Mouse (Mus musculus) MEL (cell line): Measurements from ENCODE around the gene Mlycd. TPM values are rescaled to one million over a fixed set of nuclear protein-coding genes. Genes with fewer than 3 reads are reported as not detected.

Source experiments
- DNase-seq: peaks from one replicate; pipeline ENCODE4 v3.0.0; 2011; ENCODE audit warnings: low read depth, low spot score
- H3K27ac ChIP-seq: 2 replicates; pipeline ENCODE4 v1.5.1; 2012; ENCODE audit warnings: low read depth, mild to moderate bottlenecking, control low read depth, low read length, moderate library complexity; ENCODE audit not compliant: control insufficient read depth
- H3K27me3 ChIP-seq, 2 experiments: fragments of 150-350 bp in 1 of 2; sonication (generic) in 1 of 2; 2 replicates each; pipeline ENCODE4 v1.6.1; 2012; ENCODE audit warnings: low read length in 2 of 2, mild to moderate bottlenecking in 2 of 2, improper control_type of control experiment in 1 of 2, moderate library complexity in 1 of 2; ENCODE audit not compliant: insufficient read depth in 2 of 2, control insufficient read depth in 1 of 2
- H3K36me3 ChIP-seq, 2 experiments: 2 replicates each; pipeline ENCODE4 v1.6.1; 2012 to 2014; ENCODE audit warnings: low read length in 2 of 2, improper control_type of control experiment in 1 of 2, inconsistent platforms in 1 of 2, mild to moderate bottlenecking in 1 of 2; ENCODE audit not compliant: insufficient read depth in 2 of 2, control insufficient read depth in 1 of 2
- H3K4me1 ChIP-seq, 2 experiments: fragments of 150-350 bp in 1 of 2; sonication (generic) in 1 of 2; 2 replicates each; pipeline ENCODE4 v1.6.1; 2012; ENCODE audit warnings: low read length in 2 of 2, improper control_type of control experiment in 1 of 2, mild to moderate bottlenecking in 1 of 2; ENCODE audit not compliant: insufficient read depth in 2 of 2, control insufficient read depth in 1 of 2
- H3K4me3 ChIP-seq, 2 experiments: fragments of 150-350 bp in 1 of 2; sonication (generic) in 1 of 2; 2 replicates each; pipeline ENCODE4 v1.5.1; 2012; ENCODE audit warnings: low read depth in 2 of 2, low read length in 2 of 2, mild to moderate bottlenecking in 2 of 2, moderate library complexity in 2 of 2, control low read depth in 1 of 2, improper control_type of control experiment in 1 of 2; ENCODE audit not compliant: control insufficient read depth in 1 of 2, insufficient read depth in 1 of 2
- H3K79me2 ChIP-seq: 2 replicates; pipeline ENCODE4 v1.6.1; 2012; ENCODE audit warnings: mild to moderate bottlenecking, low read length, moderate library complexity; ENCODE audit not compliant: control insufficient read depth, poor library complexity, insufficient read depth
- H3K9ac ChIP-seq: 2 replicates; pipeline ENCODE4 v1.6.1; 2012; ENCODE audit warnings: low read depth, mild to moderate bottlenecking, control low read depth, low read length, moderate library complexity; ENCODE audit not compliant: control insufficient read depth, poor library complexity, severe bottlenecking
- H3K9me3 ChIP-seq: fragments of 150-350 bp; sonication (generic); replicated peaks from 2 replicates; pipeline ENCODE4 v1.6.1; 2012; ENCODE audit warnings: mild to moderate bottlenecking, low read length, improper control_type of control experiment, moderate library complexity; ENCODE audit not compliant: insufficient read depth
- BHLHE40 ChIP-seq: IDR thresholded peaks from 2 replicates; pipeline ENCODE4 v1.6.1; 2012; ENCODE audit warnings: low read depth, mild to moderate bottlenecking, inconsistent platforms, low read length, improper control_type of control experiment, borderline replicate concordance
- CTCF ChIP-seq, 3 experiments: IDR thresholded peaks in 2 of 3; conservative IDR thresholded peaks in 1 of 3; 2 replicates each; pipeline ENCODE4 v1.5.1; 2011 to 2012; ENCODE audit warnings: low read length in 3 of 3, low read depth in 2 of 3, mild to moderate bottlenecking in 2 of 3, improper control_type of control experiment in 1 of 3, inconsistent platforms in 1 of 3, mixed read lengths in 1 of 3, moderate library complexity in 1 of 3; ENCODE audit not compliant: control insufficient read depth in 1 of 3, insufficient read depth in 1 of 3, poor library complexity in 1 of 3, severe bottlenecking in 1 of 3
- E2F4 ChIP-seq: IDR thresholded peaks from 2 replicates; pipeline ENCODE4 v1.6.1; 2011; ENCODE audit warnings: low read depth, low read length, improper control_type of control experiment, borderline replicate concordance
- EP300 ChIP-seq, 2 experiments: IDR thresholded peaks; 2 replicates each; pipeline ENCODE4 v1.6.1; 2011; ENCODE audit warnings: improper control_type of control experiment in 2 of 2, low read length in 2 of 2, low read depth in 1 of 2, mild to moderate bottlenecking in 1 of 2
- GABPA ChIP-seq: IDR thresholded peaks from 2 replicates; pipeline ENCODE4 v1.6.1; 2012; ENCODE audit warnings: low read depth, mild to moderate bottlenecking, inconsistent platforms, low read length, improper control_type of control experiment, moderate library complexity
- GATA1 ChIP-seq: IDR thresholded peaks from 2 replicates; pipeline ENCODE4 v1.6.1; 2011; ENCODE audit warnings: low read depth, low read length, improper control_type of control experiment
- HCFC1 ChIP-seq: IDR thresholded peaks from 2 replicates; pipeline ENCODE4 v1.6.1; 2012; ENCODE audit warnings: low read depth, mild to moderate bottlenecking, inconsistent platforms, low read length, improper control_type of control experiment, moderate library complexity
- JUND ChIP-seq: IDR thresholded peaks from 2 replicates; pipeline ENCODE4 v1.6.1; 2011; ENCODE audit warnings: low read depth, mild to moderate bottlenecking, improper control_type of control experiment, low read length
- KAT2A ChIP-seq: conservative IDR thresholded peaks from 2 replicates; pipeline ENCODE4 v1.6.1; 2012; ENCODE audit warnings: low read depth, low read length, improper control_type of control experiment, inconsistent platforms
- MAFK ChIP-seq: IDR thresholded peaks from 2 replicates; pipeline ENCODE4 v1.6.1; 2011; ENCODE audit warnings: low read depth, mild to moderate bottlenecking, low read length, improper control_type of control experiment, borderline replicate concordance
- MAX ChIP-seq: IDR thresholded peaks from 2 replicates; pipeline ENCODE4 v1.6.1; 2011; ENCODE audit warnings: low read length, improper control_type of control experiment
- MAZ ChIP-seq: IDR thresholded peaks from 2 replicates; pipeline ENCODE4 v1.6.1; 2012; ENCODE audit warnings: low read depth, mild to moderate bottlenecking, inconsistent platforms, low read length, improper control_type of control experiment
- MEF2A ChIP-seq: IDR thresholded peaks from 2 replicates; pipeline ENCODE4 v1.6.1; 2014; ENCODE audit warnings: low read depth, mild to moderate bottlenecking, inconsistent platforms, low read length, improper control_type of control experiment; ENCODE audit not compliant: poor library complexity, insufficient replicate concordance, severe bottlenecking; ENCODE audit errors: extremely low read depth
- MYB ChIP-seq: IDR thresholded peaks from 2 replicates; pipeline ENCODE4 v1.6.1; 2011; ENCODE audit warnings: mild to moderate bottlenecking, low read depth, low read length, improper control_type of control experiment
- MYC ChIP-seq: IDR thresholded peaks from 2 replicates; pipeline ENCODE4 v1.6.1; 2011; ENCODE audit warnings: low read depth, mild to moderate bottlenecking, low read length, improper control_type of control experiment, moderate library complexity
- POLR2A ChIP-seq, 2 experiments: IDR thresholded peaks; 2 replicates each; pipeline ENCODE4 v1.6.1; 2011 to 2012; ENCODE audit warnings: low read length in 2 of 2, mild to moderate bottlenecking in 2 of 2, control low read depth in 1 of 2, improper control_type of control experiment in 1 of 2, low read depth in 1 of 2, moderate library complexity in 1 of 2; ENCODE audit not compliant: control insufficient read depth in 1 of 2, insufficient read depth in 1 of 2, poor library complexity in 1 of 2
- POLR2AphosphoS2 ChIP-seq: IDR thresholded peaks from 2 replicates; pipeline ENCODE4 v1.6.1; 2011; ENCODE audit warnings: low read length, improper control_type of control experiment
- POLR2AphosphoS5 ChIP-seq: IDR thresholded peaks from 2 replicates; pipeline ENCODE4 v1.6.1; 2012; ENCODE audit warnings: low read depth, borderline replicate concordance, mild to moderate bottlenecking, inconsistent platforms, low read length, moderate library complexity, mixed read lengths
- RAD21 ChIP-seq: IDR thresholded peaks from 2 replicates; pipeline ENCODE4 v1.6.1; 2011; ENCODE audit warnings: mild to moderate bottlenecking, low read depth, low read length, improper control_type of control experiment
- SIN3A ChIP-seq: IDR thresholded peaks from 2 replicates; pipeline ENCODE4 v1.6.1; 2012; ENCODE audit warnings: low read length, improper control_type of control experiment, inconsistent platforms
- SMC3 ChIP-seq: IDR thresholded peaks from 2 replicates; pipeline ENCODE4 v1.6.1; 2011; ENCODE audit warnings: low read depth, low read length, improper control_type of control experiment
- USF2 ChIP-seq, 2 experiments: IDR thresholded peaks; 2 replicates each; pipeline ENCODE4 v1.6.1; 2011 to 2012; ENCODE audit warnings: improper control_type of control experiment in 2 of 2, low read length in 2 of 2, borderline replicate concordance in 1 of 2, inconsistent platforms in 1 of 2, low read depth in 1 of 2, mild to moderate bottlenecking in 1 of 2; ENCODE audit not compliant: insufficient read depth in 1 of 2
- ZC3H11A ChIP-seq: IDR thresholded peaks from 2 replicates; pipeline ENCODE4 v1.6.1; 2012; ENCODE audit warnings: low read depth, mild to moderate bottlenecking, inconsistent platforms, low read length, improper control_type of control experiment
- ZKSCAN1 ChIP-seq: IDR thresholded peaks from 2 replicates; pipeline ENCODE4 v1.6.1; 2012; ENCODE audit warnings: low read depth, mild to moderate bottlenecking, inconsistent platforms, low read length, improper control_type of control experiment, moderate library complexity
- ZMIZ1 ChIP-seq: IDR thresholded peaks from 2 replicates; pipeline ENCODE4 v1.6.1; 2012; ENCODE audit warnings: low read depth, mild to moderate bottlenecking, inconsistent platforms, low read length, improper control_type of control experiment, moderate library complexity
- ZNF384 ChIP-seq: IDR thresholded peaks from 2 replicates; pipeline ENCODE4 v1.6.1; 2012; ENCODE audit warnings: low read depth, mild to moderate bottlenecking, inconsistent platforms, low read length, improper control_type of control experiment
- polyA plus RNA-seq, 2 experiments: library from polyadenylated mRNA; stranded (reverse) in 1 of 2; unstranded in 1 of 2; fragments of >175 nt in 1 of 2; fragments of >200 nt in 1 of 2; gene quantifications; 2 replicates each; pipeline versions ENCODE4 v1.2.1 to v1.2.4; 2012; ENCODE audit warnings: low replicate concordance in 2 of 2, low read depth in 1 of 2; ENCODE audit not compliant: insufficient read length in 2 of 2, insufficient read depth in 1 of 2, missing spikeins in 1 of 2
- total RNA-seq: library from RNA; depleted of rRNA; stranded (reverse); fragments of 300-350 nt; gene quantifications from 2 replicates; pipeline ENCODE4 v1.2.3, GENCODE M21; 2012

Mlycd gene
- total and polyA plus RNA-seq, 3 experiments: 7.2 to 13.2 TPM; not detected in 1

DNA sequence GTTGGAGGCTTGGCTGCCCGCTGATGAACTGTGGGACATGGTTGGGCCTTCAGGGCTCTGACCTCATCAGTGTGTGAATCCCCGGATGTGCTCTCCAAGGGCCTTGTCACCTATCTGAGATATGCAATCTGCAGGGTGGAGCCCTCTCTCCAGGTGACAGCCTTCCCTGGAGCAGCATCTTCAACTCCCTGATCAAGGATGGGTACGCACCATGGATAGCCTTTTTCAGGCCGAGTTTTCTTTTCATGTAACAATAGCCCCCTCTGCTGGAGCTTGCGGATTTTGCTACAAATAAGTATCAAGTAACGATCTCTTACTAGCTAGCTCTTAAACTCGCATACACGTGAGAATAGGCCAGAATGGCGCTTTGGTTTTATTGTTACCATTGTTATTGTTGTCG is 10.2 kb upstream of the Mlycd start:
- peak; percentile 84 for DNase-seq
- Histone ChIP-seq H3K27me3 (peaks cover 1 to 2% of the 10 kb centered on the region in 2 experiments; a peak in 1 of 4 replicates), H3K4me3 (no peak overlapping the region), H3K9me3 (no peaks in the 10 kb centered on the region), H3K36me3 (no peaks in the 10 kb centered on the region; a peak in 2 of 4 replicates), H3K4me1 (no peaks in the 10 kb centered on the region), H3K79me2 (no peaks in the 10 kb centered on the region), H3K9ac (no peak overlapping the region), H3K27ac (no peak overlapping the region)
- TF ChIP-seq E2F4 (no peak), ZMIZ1 (no peak), SMC3 (peak; percentile 66), KAT2A (no peak), MYB (no peak), POLR2AphosphoS5 (no peak), BHLHE40 (peak; percentile 21; the same call in 1 of the 2 replicates), RAD21 (peak; percentile 90), JUND (no peak), SIN3A (no peak), HCFC1 (no peak), CTCF (IDR thresholded peaks at IDR 0.05 in 2 of 3, conservative IDR thresholded peaks at IDR 0.05 in 1 of 3; ENCODE audit: control insufficient read depth in 1 of 3, insufficient read depth in 1 of 3, low read depth in 2 of 3, low read length in 3 of 3, poor library complexity in 1 of 3, severe bottlenecking in 1 of 3) (peak; percentile 54 to 87 (median 70)), ZKSCAN1 (no peak), POLR2A (IDR thresholded peaks at IDR 0.05; ENCODE audit: control insufficient read depth in 1 of 2, insufficient read depth in 1 of 2, low read depth in 1 of 2, low read length in 2 of 2, poor library complexity in 1 of 2) (no peak), GATA1 (no peak), MAX (no peak), MAFK (no peak), EP300 (IDR thresholded peaks at IDR 0.05; ENCODE audit: low read depth in 1 of 2, low read length in 2 of 2) (no peak), MYC (no peak), MAZ (no peak), ZNF384 (no peak), USF2 (IDR thresholded peaks at IDR 0.05; ENCODE audit: borderline replicate concordance in 1 of 2, insufficient read depth in 1 of 2, low read depth in 1 of 2, low read length in 2 of 2) (no peak), POLR2AphosphoS2 (no peak), MEF2A (no peak), ZC3H11A (peak; percentile 51), GABPA (no peak)
